Mouse (Mus musculus): ENCODE measurements around the gene Siae.

- TF ChIP-seq CTCF (IDR thresholded peaks at IDR 0.05; ENCODE audit: low read depth, low read length) (no peak), POLR2A (IDR thresholded peaks at IDR 0.05; ENCODE audit: extremely low read depth, insufficient read depth, low read length) (no peak)
Observed at GRCm38 (mm10) chr9:37543869-37544440, 11.5 kb upstream of the Siae start.

Measured in liver, adult 2 months (tissue).